Mouse (Mus musculus) myocyte (in vitro differentiated cells): ENCODE measurements at regions not wholly inside any gene's neighbourhood (a gene's known extent, or its start where the extent isn't known, plus 50 kb on each side); places are given as distances from the start of the nearest gene placed in this dataset.

ENCODE experiments used
- CEBPB ChIP-seq: IDR thresholded peaks from 2 replicates; pipeline ENCODE4 v1.6.1; 2011; ENCODE audit warnings: mild to moderate bottlenecking, moderate library complexity; ENCODE audit not compliant: poor library complexity, insufficient read depth, severe bottlenecking
- MAX ChIP-seq: IDR thresholded peaks from one replicate; pipeline ENCODE4 v1.6.1; 2011; ENCODE audit warnings: low read depth, mild to moderate bottlenecking, control low read depth
- POLR2A ChIP-seq: IDR thresholded peaks from one replicate; pipeline ENCODE4 v1.6.1; 2011; ENCODE audit warnings: low read depth, mild to moderate bottlenecking, control low read depth, moderate library complexity; ENCODE audit not compliant: insufficient read length
- POLR2AphosphoS2 ChIP-seq: IDR thresholded peaks from one replicate; pipeline ENCODE4 v1.6.1; 2011; ENCODE audit warnings: low read depth, control low read depth; ENCODE audit not compliant: insufficient read length
- TCF12 ChIP-seq: IDR thresholded peaks from one replicate; pipeline ENCODE4 v1.6.1; 2011; ENCODE audit warnings: mild to moderate bottlenecking, control low read depth; ENCODE audit not compliant: poor library complexity, insufficient read depth, severe bottlenecking
- TCF3 ChIP-seq: IDR thresholded peaks from one replicate; pipeline ENCODE4 v1.6.1; 2011; ENCODE audit warnings: low read depth, control low read depth; ENCODE audit not compliant: insufficient read length
- USF1 ChIP-seq: IDR thresholded peaks from one replicate; pipeline ENCODE4 v1.6.1; 2011; ENCODE audit warnings: low read depth, mild to moderate bottlenecking, control low read depth, moderate library complexity

GRCm38 (mm10) chr13:107555958-107556357, 488.3 kb upstream of the Smim15 start:
- no peak for TF ChIP-seq TCF12
- TF ChIP-seq USF1 = no peak
- no peak for TF ChIP-seq TCF3
- no peak for TF ChIP-seq MAX
- no peak for TF ChIP-seq POLR2A
- TF ChIP-seq POLR2AphosphoS2 = no peak
- TF ChIP-seq CEBPB = no peak
